Mouse (Mus musculus): ENCODE results near the gene Dazap1.

Dazap1 gene

GRCm38 (mm10) chr10:80314494-80315001 is 53.3 kb downstream of the Dazap1 start:
- TF ChIP-seq NANOG (IDR thresholded peaks at IDR 0.05; ENCODE audit: borderline replicate concordance, low read length) (no peak), POU5F1 (IDR thresholded peaks at IDR 0.05; ENCODE audit: borderline replicate concordance, low read length) (no peak), CTCF (conservative IDR thresholded peaks at IDR 0.05; ENCODE audit: low read length) (no peak)
- peaks cover 67% of the 10 kb centered on the region for H3K27me3 ChIP-seq (ENCODE audit: insufficient read depth, low read length)
- H3K36me3 ChIP-seq (ENCODE audit: insufficient read depth, low read length), result peaks cover 24% of the 10 kb centered on the region
- H3K4me1 ChIP-seq (replicated peaks; ENCODE audit: low read depth, low read length), result peaks cover 92% of the 10 kb centered on the region
- H3K4me3 ChIP-seq (replicated peaks; ENCODE audit: low read length), result peak overlapping the region; percentile 77
- H3K9me3 ChIP-seq (ENCODE audit: low read length), result no peaks in the 10 kb centered on the region

DNA sequence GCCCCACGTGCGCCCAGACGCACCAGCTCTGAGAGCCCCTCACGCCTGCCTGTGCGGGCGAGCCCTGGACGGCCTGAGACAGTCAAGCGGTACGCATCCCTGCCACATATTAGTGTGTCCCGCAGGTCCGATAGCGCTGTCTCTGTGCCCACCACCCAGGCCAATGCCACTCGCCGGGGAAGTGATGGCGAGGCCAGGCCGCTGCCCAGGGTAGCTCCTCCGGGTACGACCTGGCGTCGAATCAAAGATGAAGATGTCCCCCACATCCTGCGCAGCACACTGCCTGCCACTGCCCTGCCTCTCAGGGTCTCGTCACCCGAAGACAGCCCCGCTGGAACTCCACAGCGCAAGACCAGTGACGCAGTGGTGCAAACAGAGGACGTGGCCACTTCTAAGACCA is 54.0 kb downstream of the Dazap1 start:
- Histone ChIP-seq H3K4me3 (replicated peaks; ENCODE audit: low read length) (peak overlapping the region; percentile 77), H3K36me3 (ENCODE audit: insufficient read depth, low read length) (peaks cover 25% of the 10 kb centered on the region), H3K9me3 (ENCODE audit: low read length) (no peaks in the 10 kb centered on the region), H3K27me3 (ENCODE audit: insufficient read depth, low read length) (peaks cover 62% of the 10 kb centered on the region), H3K4me1 (replicated peaks; ENCODE audit: low read depth, low read length) (peaks cover 92% of the 10 kb centered on the region)
- TF ChIP-seq POU5F1 (IDR thresholded peaks at IDR 0.05; ENCODE audit: borderline replicate concordance, low read length), result no peak
- no peak for TF ChIP-seq NANOG (IDR thresholded peaks at IDR 0.05; ENCODE audit: borderline replicate concordance, low read length)
- TF ChIP-seq CTCF (conservative IDR thresholded peaks at IDR 0.05; ENCODE audit: low read length), result no peak

- Histone ChIP-seq H3K36me3 (ENCODE audit: insufficient read depth, low read length) (peaks cover 25% of the 10 kb centered on the region), H3K4me3 (replicated peaks; ENCODE audit: low read length) (0 out of 2 replicates have a peak overlapping the region, but pooled peaks have one; percentile 77), H3K9me3 (ENCODE audit: low read length) (no peaks in the 10 kb centered on the region), H3K4me1 (replicated peaks; ENCODE audit: low read depth, low read length) (peaks cover 92% of the 10 kb centered on the region), H3K27me3 (ENCODE audit: insufficient read depth, low read length) (peaks cover 51% of the 10 kb centered on the region)
- TF ChIP-seq POU5F1 (IDR thresholded peaks at IDR 0.05; ENCODE audit: borderline replicate concordance, low read length) (no peak), CTCF (conservative IDR thresholded peaks at IDR 0.05; ENCODE audit: low read length) (no peak), NANOG (IDR thresholded peaks at IDR 0.05; ENCODE audit: borderline replicate concordance, low read length) (no peak)
Observed at GRCm38 (mm10) chr10:80316359-80316781, 55.1 kb downstream of the Dazap1 start.

DNA sequence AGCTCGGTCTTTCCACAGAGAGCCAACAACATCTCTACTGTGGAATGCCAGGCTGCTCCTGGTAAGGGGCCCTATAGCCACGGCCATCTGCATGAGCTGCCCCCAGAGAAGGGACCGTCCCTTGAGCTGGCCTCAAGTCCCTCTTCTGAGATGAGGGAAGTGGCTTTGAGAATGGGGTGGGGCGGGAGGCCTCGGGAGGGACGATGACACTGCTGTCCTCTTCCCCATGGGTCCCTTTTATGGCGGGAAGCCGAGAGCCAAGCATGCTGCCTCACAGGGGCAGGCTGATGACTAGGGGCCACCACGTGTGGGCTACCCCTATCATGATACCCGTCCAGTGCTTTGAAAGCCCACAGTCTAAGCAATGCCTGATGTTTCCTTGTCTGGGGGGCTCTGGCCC is 55.7 kb downstream of the Dazap1 start:
- Histone ChIP-seq H3K9me3 (ENCODE audit: low read length) (no peaks in the 10 kb centered on the region), H3K27me3 (ENCODE audit: insufficient read depth, low read length) (peaks cover 47% of the 10 kb centered on the region), H3K4me1 (replicated peaks; ENCODE audit: low read depth, low read length) (peaks cover 91% of the 10 kb centered on the region), H3K36me3 (ENCODE audit: insufficient read depth, low read length) (peaks cover 25% of the 10 kb centered on the region), H3K4me3 (replicated peaks; ENCODE audit: low read length) (no peak overlapping the region)
- no peak for TF ChIP-seq POU5F1 (IDR thresholded peaks at IDR 0.05; ENCODE audit: borderline replicate concordance, low read length)
- no peak for TF ChIP-seq CTCF (conservative IDR thresholded peaks at IDR 0.05; ENCODE audit: low read length)
- TF ChIP-seq NANOG (IDR thresholded peaks at IDR 0.05; ENCODE audit: borderline replicate concordance, low read length), result no peak

GRCm38 (mm10) chr10:80320340-80320760 is 59.1 kb downstream of the Dazap1 start, which contains the start of gene 2310011J03Rik:
2310011J03Rik (minus strand) TSS chr10:80320537.
- peaks cover 25% of the 10 kb centered on the region for H3K36me3 ChIP-seq (ENCODE audit: insufficient read depth, low read length)
- TF ChIP-seq NANOG (IDR thresholded peaks at IDR 0.05; ENCODE audit: borderline replicate concordance, low read length), result no peak
- TF ChIP-seq CTCF (conservative IDR thresholded peaks at IDR 0.05; ENCODE audit: low read length), result no peak
- TF ChIP-seq POU5F1 (IDR thresholded peaks at IDR 0.05; ENCODE audit: borderline replicate concordance, low read length), result no peak
- H3K27me3 ChIP-seq (ENCODE audit: insufficient read depth, low read length), result peaks cover 41% of the 10 kb centered on the region
- H3K9me3 ChIP-seq (ENCODE audit: low read length), result no peaks in the 10 kb centered on the region
- H3K4me3 ChIP-seq (replicated peaks; ENCODE audit: low read length), result peak within 1 kb of the TSS; percentile 96
- H3K4me1 ChIP-seq (replicated peaks; ENCODE audit: low read depth, low read length), result peaks cover 85% of the 10 kb centered on the region

GRCm38 (mm10) chr10:80321014-80321669 is 59.9 kb downstream of the Dazap1 start:
- TF ChIP-seq POU5F1 (IDR thresholded peaks at IDR 0.05; ENCODE audit: borderline replicate concordance, low read length), result no peak
- no peak for TF ChIP-seq NANOG (IDR thresholded peaks at IDR 0.05; ENCODE audit: borderline replicate concordance, low read length)
- TF ChIP-seq CTCF (conservative IDR thresholded peaks at IDR 0.05; ENCODE audit: low read length), result no peak
- peaks cover 41% of the 10 kb centered on the region for H3K27me3 ChIP-seq (ENCODE audit: insufficient read depth, low read length)
- no peaks in the 10 kb centered on the region for H3K9me3 ChIP-seq (ENCODE audit: low read length)
- H3K36me3 ChIP-seq (ENCODE audit: insufficient read depth, low read length), result peaks cover 25% of the 10 kb centered on the region
- H3K4me3 ChIP-seq (replicated peaks; ENCODE audit: low read length), result peak overlapping the region; percentile 96
- H3K4me1 ChIP-seq (replicated peaks; ENCODE audit: low read depth, low read length), result peaks cover 84% of the 10 kb centered on the region

- TF ChIP-seq NANOG (IDR thresholded peaks at IDR 0.05; ENCODE audit: borderline replicate concordance, low read length), result no peak
- no peak for TF ChIP-seq CTCF (conservative IDR thresholded peaks at IDR 0.05; ENCODE audit: low read length)
- no peak for TF ChIP-seq POU5F1 (IDR thresholded peaks at IDR 0.05; ENCODE audit: borderline replicate concordance, low read length)
- H3K9me3 ChIP-seq (ENCODE audit: low read length), result no peaks in the 10 kb centered on the region
- H3K4me3 ChIP-seq (replicated peaks; ENCODE audit: low read length), result peak overlapping the region; percentile 96; the same call in 1 of the 2 replicates
- peaks cover 38% of the 10 kb centered on the region for H3K27me3 ChIP-seq (ENCODE audit: insufficient read depth, low read length)
- H3K4me1 ChIP-seq (replicated peaks; ENCODE audit: low read depth, low read length), result peaks cover 78% of the 10 kb centered on the region
- peaks cover 25% of the 10 kb centered on the region for H3K36me3 ChIP-seq (ENCODE audit: insufficient read depth, low read length)
Observed at GRCm38 (mm10) chr10:80321670-80322581, 60.6 kb downstream of the Dazap1 start.

DNA sequence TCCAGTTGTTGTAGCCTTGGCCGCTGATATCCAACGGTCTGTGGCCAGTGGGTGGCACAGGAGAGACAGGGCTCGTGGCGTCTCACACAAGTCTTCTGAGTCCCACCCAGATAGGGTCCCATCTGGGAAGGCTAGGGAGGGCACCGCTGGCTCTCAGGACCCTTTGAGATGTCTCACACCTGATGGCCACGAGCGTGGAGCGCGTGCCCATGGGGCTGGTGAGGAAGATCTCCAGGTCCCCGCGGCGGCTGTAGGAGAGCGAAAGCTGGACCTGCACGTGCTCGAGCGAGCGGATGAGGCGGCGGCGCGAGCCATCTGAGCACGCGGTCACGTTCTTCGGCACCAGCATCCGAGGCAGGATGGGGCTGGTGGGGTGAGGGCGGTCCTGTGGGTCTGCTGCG is 61.5 kb downstream of the Dazap1 start:
- Histone ChIP-seq H3K4me1 (replicated peaks; ENCODE audit: low read depth, low read length) (peaks cover 69% of the 10 kb centered on the region), H3K9me3 (ENCODE audit: low read length) (no peaks in the 10 kb centered on the region), H3K4me3 (replicated peaks; ENCODE audit: low read length) (peak overlapping the region; percentile 81), H3K27me3 (ENCODE audit: insufficient read depth, low read length) (peaks cover 38% of the 10 kb centered on the region), H3K36me3 (ENCODE audit: insufficient read depth, low read length) (peaks cover 18% of the 10 kb centered on the region)
- TF ChIP-seq NANOG (IDR thresholded peaks at IDR 0.05; ENCODE audit: borderline replicate concordance, low read length) (no peak), POU5F1 (IDR thresholded peaks at IDR 0.05; ENCODE audit: borderline replicate concordance, low read length) (no peak), CTCF (conservative IDR thresholded peaks at IDR 0.05; ENCODE audit: low read length) (no peak)
